Mouse (Mus musculus): ENCODE data around the gene Zfp668.

DNA sequence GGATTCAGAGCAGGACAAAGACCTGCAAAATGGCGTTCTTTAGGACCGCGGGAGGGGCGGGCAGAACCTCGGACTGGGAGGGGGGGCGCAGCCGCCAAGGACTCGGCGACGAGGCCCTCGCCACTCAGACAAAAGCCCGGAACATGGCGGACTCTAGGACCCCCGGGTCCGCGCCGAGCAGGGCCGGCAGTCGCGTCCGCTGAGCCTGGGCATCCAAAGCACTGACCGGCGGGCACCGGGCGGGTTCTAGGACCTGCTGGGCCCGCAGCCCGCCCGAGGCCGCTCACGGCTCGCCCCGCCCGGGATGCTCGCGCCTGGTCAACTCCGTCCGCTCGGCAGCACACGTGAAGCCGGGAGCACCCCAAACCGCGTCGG lies 1.0 kb downstream of the Zfp668 start:
- TF ChIP-seq CTCF (IDR thresholded peaks at IDR 0.05; ENCODE audit: borderline replicate concordance, insufficient read depth, low read depth, low read length) (no peak), POLR2A (IDR thresholded peaks at IDR 0.05; ENCODE audit: borderline replicate concordance, insufficient read depth, low read length) (no peak)
